In the genomic region with DNA sequence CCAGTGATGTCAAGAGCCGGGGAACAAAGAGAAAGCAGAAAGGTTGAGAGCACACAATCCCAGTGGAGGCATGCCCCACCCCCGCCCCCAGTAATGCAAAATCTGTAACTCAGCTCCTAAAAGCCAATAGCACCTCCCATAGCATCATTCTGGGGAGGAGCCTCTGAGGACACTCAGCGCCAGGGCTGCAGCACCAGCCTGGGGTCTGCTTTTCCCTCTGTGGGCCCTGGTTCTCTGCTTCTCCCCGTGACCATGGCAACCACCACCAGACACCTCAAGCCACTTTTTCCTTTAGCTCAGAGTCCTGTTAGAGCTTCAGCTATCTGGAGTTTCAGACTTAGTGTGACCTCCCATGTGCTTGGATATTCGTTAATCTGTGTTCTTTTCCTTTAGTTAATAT, we compare ENCODE assay signal across 29 mouse cellular contexts. TPM values are rescaled to one million over a fixed set of nuclear protein-coding genes. Genes with fewer than 3 reads are reported as not detected.
A peak's percentile ranks its signal among the peaks of the same experiment; 100 is the strongest.
DNase-seq lines count a peak whose midpoint lies in the region; ATAC-seq and TF ChIP-seq lines count a peak whose summit lies in the region.
"Had no signal": no experiment of that assay in that cellular context is flagged by ENCODE, and none has a peak within 500 bp of the region (broad histone marks: within the 10 kb centered on the region; RNA-seq: fewer than 3 reads in every experiment).

No protein-coding gene starts in this region.

- H3K4me2 ChIP-seq in hindbrain, postnatal 0 days (ENCODE audit: low read depth, low read length): no peak overlapping the region
- no peak overlapping the region for H3K4me2 ChIP-seq in hindbrain, embryonic 16.5 days (ENCODE audit: low read length)
- no peak overlapping the region for H3K4me2 ChIP-seq in CH12.LX (ENCODE audit: insufficient read depth, low read depth, poor library complexity, severe bottlenecking)
- no peak overlapping the region for H3K4me2 ChIP-seq in midbrain, embryonic 14.5 days (ENCODE audit: low read length)
- H3K4me2 ChIP-seq: embryonic facial prominence, embryonic 13.5 days; forebrain, embryonic 12.5 days; forebrain, embryonic 15.5 days; heart, embryonic 13.5 days; hindbrain, embryonic 14.5 days; intestine, embryonic 15.5 days had no signal

- in situ Hi-C loops in CH12.LX (cut with MboI; ENCODE audit: low pct_ligation_motif_present, low pct_unique_long_range_greater_than_20kb, low sequenced_read_pairs): no loop called here

- dilution Hi-C loops in CH12.LX (cut with MboI; ENCODE audit: extremely low pct_ligation_motif_present, extremely low pct_unique_long_range_greater_than_20kb, low sequenced_read_pairs): no loop called here

- TF ChIP-seq POLR2A in CH12.LX (IDR thresholded peaks at IDR 0.05; ENCODE audit: low read depth, low read length): no peak
- no peak for TF ChIP-seq POLR2A in kidney, adult 2 months (IDR thresholded peaks at IDR 0.05; ENCODE audit: low read depth, low read length)

- TF ChIP-seq RAD21 in CH12.LX (IDR thresholded peaks at IDR 0.05; ENCODE audit: low read depth, low read length): no peak

- WGBS in hindbrain, postnatal 0 days: 66% methylated on average over 5 of the region's 5 CpGs
- 62% methylated on average over 5 of the region's 5 CpGs for WGBS in hindbrain, embryonic 16.5 days
- 61% methylated on average over 5 of the region's 5 CpGs for WGBS in midbrain, embryonic 14.5 days
- 71% methylated on average over 5 of the region's 5 CpGs for WGBS in kidney, adult 2 months

- DNase-seq in hindbrain, postnatal 0 days (ENCODE audit: low spot score): peak; percentile 20
- DNase-seq in CH12.LX (ENCODE audit: extremely low read depth): peak; percentile 21
- peak; percentile 17 for DNase-seq in R1 (ENCODE audit: low read depth, low spot score)
- DNase-seq in midbrain, embryonic 14.5 days: peak; percentile 21
- no peak for DNase-seq in natural killer cell, adult 2 months (ENCODE audit: low spot score in 2 of 2)
- DNase-seq in kidney, adult 2 months: no peak
- no peak for DNase-seq in gastrocnemius, postnatal 4 days (ENCODE audit: low spot score in 2 of 2)
- DNase-seq: adrenal gland, adult 2 months; adrenal gland, postnatal 14 days; B cell, adult 2 months; cerebellum, adult 11-12 months; cerebellum, adult 8-10 months; cerebellum, postnatal 10 days; cerebellum, postnatal 36 days; embryo, embryonic 11 days; gastrocnemius, postnatal 10 days; gastrocnemius, postnatal 36 days; heart, postnatal 14 days; heart, postnatal 4 days had no signal

- H3K79me2 ChIP-seq in CH12.LX (replicated peaks; ENCODE audit: control insufficient read depth, extremely low read depth, insufficient read depth, poor library complexity, severe bottlenecking): no peaks in the 10 kb centered on the region

- no peak overlapping the region for H3K9ac ChIP-seq in hindbrain, postnatal 0 days (replicated peaks; ENCODE audit: low read length)
- H3K9ac ChIP-seq in hindbrain, embryonic 16.5 days (ENCODE audit: low read depth, low read length): no peak overlapping the region
- H3K9ac ChIP-seq in CH12.LX (ENCODE audit: insufficient read depth, low read depth): no peak overlapping the region
- no peak overlapping the region for H3K9ac ChIP-seq in midbrain, embryonic 14.5 days (replicated peaks; ENCODE audit: low read length)
- H3K9ac ChIP-seq: embryonic facial prominence, embryonic 13.5 days; forebrain, embryonic 12.5 days; forebrain, embryonic 15.5 days; heart, embryonic 13.5 days; hindbrain, embryonic 14.5 days; intestine, embryonic 15.5 days had no signal

- TF ChIP-seq CTCF in hindbrain, postnatal 0 days (IDR thresholded peaks at IDR 0.05; ENCODE audit: low read depth): no peak
- no peak for TF ChIP-seq CTCF in CH12.LX (conservative IDR thresholded peaks at IDR 0.05 in 1 of 2, IDR thresholded peaks at IDR 0.05 in 1 of 2; ENCODE audit: low read depth in 2 of 2, low read length in 2 of 2)
- TF ChIP-seq CTCF in kidney, adult 2 months (conservative IDR thresholded peaks at IDR 0.05; ENCODE audit: insufficient read depth, insufficient read length, low read depth, low read length): no peak

- no peaks in the 10 kb centered on the region for H3K36me3 ChIP-seq in hindbrain, postnatal 0 days (ENCODE audit: insufficient read depth, low read length)
- H3K36me3 ChIP-seq in hindbrain, embryonic 16.5 days (ENCODE audit: control insufficient read depth, insufficient read depth, low read length): no peaks in the 10 kb centered on the region
- no peaks in the 10 kb centered on the region for H3K36me3 ChIP-seq in CH12.LX (replicated peaks in 1 of 2; ENCODE audit: control insufficient read depth in 1 of 2, insufficient read depth in 1 of 2, low read length in 1 of 2)
- no peaks in the 10 kb centered on the region for H3K36me3 ChIP-seq in midbrain, embryonic 14.5 days (ENCODE audit: control insufficient read depth, insufficient read depth, low read length)
- no peaks in the 10 kb centered on the region for H3K36me3 ChIP-seq in kidney, adult 2 months (ENCODE audit: control insufficient read depth, insufficient read depth, low read length)
- H3K36me3 ChIP-seq: embryonic facial prominence, embryonic 10.5 days; embryonic facial prominence, embryonic 13.5 days; forebrain, embryonic 12.5 days; forebrain, embryonic 15.5 days; heart, embryonic 10.5 days; heart, embryonic 13.5 days; intestine, embryonic 15.5 days had no signal

- TF ChIP-seq EP300 in CH12.LX (IDR thresholded peaks at IDR 0.05; ENCODE audit: low read length): no peak

- H3K4me1 ChIP-seq in hindbrain, postnatal 0 days (ENCODE audit: insufficient read depth, low read length): no peaks in the 10 kb centered on the region
- H3K4me1 ChIP-seq in hindbrain, embryonic 16.5 days (ENCODE audit: control insufficient read depth, insufficient read depth, low read depth, low read length): no peaks in the 10 kb centered on the region
- H3K4me1 ChIP-seq in CH12.LX (ENCODE audit: control insufficient read depth in 1 of 2, insufficient read depth in 2 of 2): peaks cover 0 to 12% of the 10 kb centered on the region in 2 experiments; a peak in 1 of 4 replicates
- no peaks in the 10 kb centered on the region for H3K4me1 ChIP-seq in midbrain, embryonic 14.5 days (ENCODE audit: control insufficient read depth, insufficient read depth, low read length)
- no peaks in the 10 kb centered on the region for H3K4me1 ChIP-seq in kidney, adult 2 months (ENCODE audit: control insufficient read depth, insufficient read depth, low read length)
- H3K4me1 ChIP-seq: embryonic facial prominence, embryonic 13.5 days; forebrain, embryonic 15.5 days; heart, embryonic 10.5 days; intestine, embryonic 15.5 days had no signal

- H3K9me3 ChIP-seq in hindbrain, postnatal 0 days (ENCODE audit: low read length): no peaks in the 10 kb centered on the region
- no peaks in the 10 kb centered on the region for H3K9me3 ChIP-seq in hindbrain, embryonic 16.5 days (ENCODE audit: control insufficient read depth, low read length)
- H3K9me3 ChIP-seq in CH12.LX (replicated peaks; ENCODE audit: low read length): peaks cover 8% of the 10 kb centered on the region
- no peaks in the 10 kb centered on the region for H3K9me3 ChIP-seq in midbrain, embryonic 14.5 days (ENCODE audit: control insufficient read depth, low read length)
- H3K9me3 ChIP-seq: embryonic facial prominence, embryonic 10.5 days; embryonic facial prominence, embryonic 13.5 days; forebrain, embryonic 12.5 days; forebrain, embryonic 15.5 days; heart, embryonic 10.5 days; heart, embryonic 13.5 days; intestine, embryonic 15.5 days had no signal

- H3K4me3 ChIP-seq in hindbrain, postnatal 0 days (ENCODE audit: low read length): no peak overlapping the region
- H3K4me3 ChIP-seq in hindbrain, embryonic 16.5 days (ENCODE audit: low read length): no peak overlapping the region
- no peak overlapping the region for H3K4me3 ChIP-seq in CH12.LX (replicated peaks in 1 of 3; ENCODE audit: low read depth in 2 of 3, low read length in 2 of 3, poor library complexity in 1 of 3)
- no peak overlapping the region for H3K4me3 ChIP-seq in midbrain, embryonic 14.5 days (replicated peaks; ENCODE audit: low read depth, low read length)
- H3K4me3 ChIP-seq in kidney, adult 2 months (ENCODE audit: insufficient read depth, low read depth, low read length): no peak overlapping the region
- H3K4me3 ChIP-seq: embryonic facial prominence, embryonic 10.5 days; embryonic facial prominence, embryonic 13.5 days; erythroblast, embryonic 14.5 days; forebrain, embryonic 12.5 days; forebrain, embryonic 15.5 days; heart, embryonic 10.5 days; heart, embryonic 13.5 days; intestine, embryonic 15.5 days had no signal

- ATAC-seq in hindbrain, postnatal 0 days: no peak
- ATAC-seq in hindbrain, embryonic 16.5 days: no peak
- no peak for ATAC-seq in midbrain, embryonic 14.5 days (ENCODE audit: low FRiP score, low TSS enrichment)
- ATAC-seq: forebrain, embryonic 15.5 days; intestine, embryonic 15.5 days had no signal

- no peaks in the 10 kb centered on the region for H3K27me3 ChIP-seq in hindbrain, postnatal 0 days (ENCODE audit: insufficient read depth, low read length)
- H3K27me3 ChIP-seq in hindbrain, embryonic 16.5 days (replicated peaks; ENCODE audit: control insufficient read depth, insufficient read depth, low read length): no peaks in the 10 kb centered on the region
- H3K27me3 ChIP-seq in CH12.LX (replicated peaks): no peaks in the 10 kb centered on the region
- H3K27me3 ChIP-seq in midbrain, embryonic 14.5 days (ENCODE audit: control insufficient read depth, insufficient read depth, low read length): no peaks in the 10 kb centered on the region
- H3K27me3 ChIP-seq in kidney, adult 2 months (replicated peaks; ENCODE audit: control insufficient read depth, insufficient read depth, low read length): no peaks in the 10 kb centered on the region
- H3K27me3 ChIP-seq: embryonic facial prominence, embryonic 13.5 days; forebrain, embryonic 12.5 days; forebrain, embryonic 15.5 days; heart, embryonic 13.5 days; intestine, embryonic 15.5 days had no signal

- no peak overlapping the region for H3K27ac ChIP-seq in hindbrain, postnatal 0 days
- H3K27ac ChIP-seq in hindbrain, embryonic 16.5 days (ENCODE audit: low read depth, low read length): no peak overlapping the region
- no peak overlapping the region for H3K27ac ChIP-seq in CH12.LX (ENCODE audit: insufficient read depth, low read depth)
- H3K27ac ChIP-seq in midbrain, embryonic 14.5 days (replicated peaks; ENCODE audit: low read depth, low read length): no peak overlapping the region
- no peak overlapping the region for H3K27ac ChIP-seq in kidney, adult 2 months (ENCODE audit: insufficient read depth, low read depth, low read length)
- H3K27ac ChIP-seq: embryonic facial prominence, embryonic 10.5 days; embryonic facial prominence, embryonic 13.5 days; forebrain, embryonic 12.5 days; forebrain, embryonic 15.5 days; heart, embryonic 10.5 days; heart, embryonic 13.5 days; hindbrain, embryonic 14.5 days; intestine, embryonic 15.5 days had no signal

RNA-seq across cellular contexts. Expression of gene Dazl, which starts 15.4 kb away (rescaled TPM):
- 0.42 TPM in 1 of 2 replicates, not detected in the other for total RNA-seq in hindbrain, postnatal 0 days (2014; rRNA removed)
- polyA plus RNA-seq in hindbrain, postnatal 0 days (2015; fragmentation: Nextera tagmentation; extraction: Ambion mirVana): 0.48 and 1.9 TPM in 2 replicates
- 0.50 and 0.69 TPM in 2 replicates for polyA plus RNA-seq in hindbrain, embryonic 16.5 days (2015; fragmentation: Nextera tagmentation; extraction: Ambion mirVana)
- not detected in 2 replicates for total RNA-seq in CH12.LX (2012; rRNA removed)
- 0.09 TPM in 2 replicates for total RNA-seq in CH12.LX (2014; rRNA removed)
- not detected in 2 replicates for polyA plus RNA-seq in CH12.LX (2012; ENCODE audit: insufficient read length, low read depth)
- 0.36 and 0.55 TPM in 2 replicates for polyA plus RNA-seq in midbrain, embryonic 14.5 days (2014; fragmentation: Nextera tagmentation; extraction: Ambion mirVana)
- polyA plus RNA-seq in kidney, adult 2 months (2012; rRNA removed): not detected in 2 replicates
- under 1 TPM in 1 of 2 experiments, not detected in 1; 0.10 TPM for total RNA-seq in gastrocnemius, postnatal 4 days (2021)
- total RNA-seq: heart, postnatal 4 days had no signal
- polyA plus RNA-seq: adrenal gland, adult 2 months; embryonic facial prominence, embryonic 10.5 days; erythroblast, embryonic 14.5 days had no signal

Comparison
In these comparisons a context has a peak if more than half of its experiments do, and no peak if none do; other contexts are left out.
1. DNase-seq: peak in hindbrain, postnatal 0 days (single experiment), CH12.LX (single experiment), R1 (single experiment) and midbrain, embryonic 14.5 days (single experiment); none in natural killer cell, adult 2 months (0 of 2), kidney, adult 2 months (single experiment) and gastrocnemius, postnatal 4 days (0 of 2).